Mouse (Mus musculus) left cerebral cortex, adult 9 months (tissue): ENCODE results near the gene Arhgap15.
A peak's percentile ranks its signal among the peaks of the same experiment; 100 is the strongest.

ENCODE experiments used
- DNase-seq, 2 experiments: peaks; one replicate each; pipeline ENCODE4 v3.0.0; 2022; ENCODE audit warnings: low spot score in 2 of 2

Gene Arhgap15

GRCm38 (mm10) chr2:44029865-44030264 lies 281.2 kb downstream of the Arhgap15 start:
- DNase-seq: no peak

- DNase-seq: no peak
Observed at GRCm38 (mm10) chr2:44039522-44040203, 291.0 kb downstream of the Arhgap15 start.

- DNase-seq: no peak
Observed at GRCm38 (mm10) chr2:44044088-44044487, 295.5 kb downstream of the Arhgap15 start.

GRCm38 (mm10) chr2:44044634-44045033 lies 296.0 kb downstream of the Arhgap15 start:
- DNase-seq: no peak

- DNase-seq: no peak
Observed at GRCm38 (mm10) chr2:44045231-44045630, 296.6 kb downstream of the Arhgap15 start.

- DNase-seq: no peak
Observed at GRCm38 (mm10) chr2:44060306-44060705, 311.7 kb downstream of the Arhgap15 start.

GRCm38 (mm10) chr2:44060716-44061115 lies 312.1 kb downstream of the Arhgap15 start:
- DNase-seq: peak in 1 of 2 experiments; percentile 31

- DNase-seq: no peak
Observed at GRCm38 (mm10) chr2:44065067-44065466, 316.4 kb downstream of the Arhgap15 start.

- no peak for DNase-seq
Observed at GRCm38 (mm10) chr2:44068151-44068840, 319.7 kb downstream of the Arhgap15 start.

- no peak for DNase-seq
Observed at GRCm38 (mm10) chr2:44068906-44069305, 320.3 kb downstream of the Arhgap15 start.

- no peak for DNase-seq
Observed at GRCm38 (mm10) chr2:44076570-44076969, 327.9 kb downstream of the Arhgap15 start.

GRCm38 (mm10) chr2:44080530-44080929 lies 331.9 kb downstream of the Arhgap15 start:
- DNase-seq: no peak

- DNase-seq: no peak
Observed at GRCm38 (mm10) chr2:44081241-44081640, 332.6 kb downstream of the Arhgap15 start.

- DNase-seq: no peak
Observed at GRCm38 (mm10) chr2:44084471-44084870, 335.8 kb downstream of the Arhgap15 start.

- DNase-seq: no peak
Observed at GRCm38 (mm10) chr2:44086403-44087056, 337.9 kb downstream of the Arhgap15 start.

- peak in 1 of 2 experiments; percentile 31 for DNase-seq
Observed at GRCm38 (mm10) chr2:44098552-44098951, 349.9 kb downstream of the Arhgap15 start.

- no peak for DNase-seq
Observed at GRCm38 (mm10) chr2:44102351-44102750, 353.7 kb downstream of the Arhgap15 start.

- no peak for DNase-seq
Observed at GRCm38 (mm10) chr2:44103321-44103720, 354.7 kb downstream of the Arhgap15 start.

GRCm38 (mm10) chr2:44103742-44104141 lies 355.1 kb downstream of the Arhgap15 start:
- no peak for DNase-seq

- no peak for DNase-seq
Observed at GRCm38 (mm10) chr2:44104282-44105197, 355.9 kb downstream of the Arhgap15 start.

GRCm38 (mm10) chr2:44105198-44105555 lies 356.6 kb downstream of the Arhgap15 start:
- no peak for DNase-seq

- peak in 1 of 2 experiments; percentile 25 for DNase-seq
Observed at GRCm38 (mm10) chr2:44106359-44106758, 357.7 kb downstream of the Arhgap15 start.
